Mouse (Mus musculus): ENCODE results near the gene Mafk. TPM values are rescaled to one million over a fixed set of nuclear protein-coding genes. Genes with fewer than 3 reads are reported as not detected.
"Not testable (repeated sequence)": the region's sequence is repeated elsewhere in the genome, so short reads cannot be mapped to it uniquely, and the experiment has no call there.

Mafk gene
- 10 to 100 TPM; 36.9 to 37.7 TPM for total RNA-seq (2021)

DNA sequence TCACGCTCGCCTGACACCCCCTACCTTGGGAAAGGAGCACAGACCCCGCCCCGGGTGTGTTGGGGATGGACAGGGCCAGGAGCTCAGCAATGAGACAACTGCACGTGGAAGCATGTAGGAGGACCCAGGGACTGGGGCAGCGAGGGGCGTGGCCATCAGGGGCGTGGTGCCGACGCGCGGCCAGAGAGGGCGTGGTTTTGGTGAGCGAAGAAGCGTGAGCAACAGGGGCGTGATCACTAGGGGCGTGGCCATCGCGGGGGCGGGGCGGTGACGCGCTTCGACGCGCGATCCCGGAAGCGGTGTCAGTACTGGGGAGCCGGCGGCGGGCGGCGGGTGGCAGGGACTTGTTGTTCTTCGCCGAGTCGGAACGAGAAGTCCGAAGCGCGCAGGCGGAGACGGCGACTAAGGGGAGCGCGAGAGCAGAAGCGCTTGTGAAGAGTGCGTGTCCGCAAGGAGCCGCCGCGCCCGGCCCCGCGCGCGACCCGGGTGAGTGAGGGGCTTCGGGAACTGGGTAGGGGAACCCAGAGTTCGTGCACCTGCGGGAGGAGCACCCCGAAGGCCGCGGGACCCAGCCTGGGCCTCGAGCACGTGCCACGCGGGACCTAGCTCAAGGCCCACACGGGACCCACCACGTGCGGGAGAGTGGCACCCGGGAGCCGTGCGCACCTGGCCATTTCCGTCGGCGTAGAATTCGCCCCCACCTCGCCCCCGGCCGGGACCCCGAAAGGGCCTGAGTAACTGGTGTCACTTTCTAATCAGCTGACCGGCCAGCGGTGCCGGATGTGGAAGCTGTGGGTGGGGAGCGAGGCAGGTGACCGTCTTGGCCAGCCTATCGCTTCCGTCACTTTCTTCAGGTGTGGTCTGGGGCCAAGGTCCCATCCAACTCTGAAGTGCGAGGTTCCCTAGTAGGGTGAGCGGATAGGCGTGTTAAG, at the start of gene Mafk:
Gene Mafk (plus strand): TSS at position 287 of the 932 bp plus-strand sequence.
- peak; percentile 99 for DNase-seq
- intact Hi-C loops (cut with DNase I), result loop anchor here (10.0 kb wide), 1 partner anchor 387 kb away; the partner anchor contains the start of gene C130050O18Rik

DNA sequence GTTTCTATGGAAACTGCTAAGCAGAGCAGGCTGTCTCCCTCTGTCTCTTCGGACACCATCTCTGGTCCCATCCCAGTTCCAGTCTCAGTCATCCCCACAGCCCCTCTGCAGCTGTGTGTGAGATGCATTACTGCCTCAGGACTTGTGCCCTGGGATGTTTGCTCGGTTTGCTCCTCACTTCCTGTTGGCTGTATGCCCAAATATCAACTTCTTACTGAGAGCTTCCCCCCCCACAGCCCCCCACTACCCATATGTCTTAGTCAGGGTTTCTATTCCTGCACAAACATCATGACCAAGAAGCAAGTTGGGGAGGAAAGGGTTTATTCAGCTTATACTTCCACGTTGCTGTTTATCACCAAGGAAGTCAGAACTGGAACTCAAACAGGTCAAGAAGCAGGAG, 48.7 kb upstream of the Mafk start:
- intact Hi-C loops (cut with DNase I); DNase-seq: not testable (repeated sequence)

DNA sequence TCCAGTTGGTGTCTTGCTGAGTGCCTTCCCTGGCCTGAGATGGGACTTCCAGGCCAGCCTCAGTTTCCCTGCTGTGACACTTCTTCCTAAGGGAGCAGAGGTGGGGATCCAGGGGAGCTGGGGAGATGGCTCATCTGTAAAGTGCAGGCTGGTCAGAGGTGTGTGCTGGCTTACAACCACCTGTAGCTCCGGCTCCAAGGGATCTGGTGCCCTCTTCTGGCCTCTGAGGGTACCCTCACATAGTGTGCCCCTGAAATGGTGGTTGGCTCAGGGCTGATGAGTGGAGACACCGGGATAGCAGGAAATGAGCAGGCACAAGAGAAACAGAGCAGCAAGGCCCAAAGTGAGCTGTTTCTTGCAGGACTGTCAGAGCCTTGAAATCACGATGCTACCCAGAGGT, 45.5 kb upstream of the Mafk start:
- intact Hi-C loops (cut with DNase I), result loop anchor here (1.0 kb wide), 1 partner anchor 28 kb away; no protein-coding TSS in a partner anchor
- peak; percentile 56 to 71 for DNase-seq

DNA sequence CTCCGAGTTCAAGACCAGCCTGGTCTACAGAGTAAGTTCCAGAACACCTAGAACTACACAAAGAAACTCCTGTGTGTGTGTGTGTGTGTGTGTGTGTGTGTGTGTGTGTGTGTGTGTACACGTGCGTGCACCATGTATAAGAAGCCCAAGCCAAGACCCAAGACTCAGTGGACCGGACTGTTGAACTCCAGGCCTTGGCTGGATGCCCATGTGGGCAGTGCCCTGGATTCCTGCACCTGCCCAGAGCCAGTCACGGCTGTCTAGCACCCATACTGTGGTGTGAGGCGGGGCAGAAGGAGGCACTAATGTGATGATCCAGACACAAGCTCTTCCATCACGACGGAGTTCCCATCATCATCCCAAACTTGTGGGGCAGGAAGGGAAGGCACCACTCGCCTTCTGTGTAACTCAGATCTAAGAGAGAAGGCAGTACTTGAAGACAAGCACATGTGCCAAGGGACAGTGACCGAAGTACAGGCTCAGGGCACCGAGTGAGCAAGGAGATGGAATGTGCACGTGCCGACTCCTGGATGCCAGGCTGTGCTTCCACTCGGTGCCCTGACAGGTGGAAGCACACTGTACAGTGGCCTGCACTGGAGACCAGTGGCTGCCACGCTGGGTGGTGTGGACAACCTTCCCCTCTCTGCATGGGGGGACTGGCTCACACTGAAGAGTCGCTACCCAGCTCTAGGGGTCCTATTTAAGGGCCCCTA, 41.7 kb upstream of the Mafk start:
- intact Hi-C loops (cut with DNase I), result loop anchor here (1.0 kb wide), 2 partner anchors 32 to 213 kb away; no protein-coding TSS in a partner anchor
- DNase-seq, result no peak

DNA sequence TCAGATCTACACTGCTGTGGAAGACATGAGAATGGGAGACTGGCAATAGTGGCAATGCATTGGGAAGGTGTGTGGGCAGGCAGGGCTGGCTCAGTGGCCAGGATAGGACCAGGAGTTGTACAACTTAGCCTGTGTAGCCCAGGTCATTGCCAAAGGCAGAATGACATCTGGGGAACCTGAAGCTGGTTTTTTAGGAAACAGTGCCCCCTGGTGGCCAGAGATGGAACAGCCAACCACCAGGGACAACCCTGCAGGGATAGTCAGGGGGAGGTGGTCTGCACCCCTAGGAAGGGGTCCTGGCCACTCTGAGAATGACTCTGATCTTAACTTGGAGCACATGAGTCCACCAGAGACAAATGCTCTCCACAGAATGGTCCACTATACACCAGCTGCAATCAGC, 40.8 kb upstream of the Mafk start:
- intact Hi-C loops (cut with DNase I), result loop anchor here (1.0 kb wide), 2 partner anchors 33 to 214 kb away; no protein-coding TSS in a partner anchor
- DNase-seq, result peak; percentile 76 to 85

- DNase-seq, result peak; percentile 47 to 62
- intact Hi-C loops (cut with DNase I), result no loop called here
Measured at GRCm38 (mm10) chr5:139754753-139755152, 36.6 kb upstream of the Mafk start.

GRCm38 (mm10) chr5:139756135-139756534, 35.2 kb upstream of the Mafk start:
- intact Hi-C loops (cut with DNase I), result no loop called here
- no peak for DNase-seq

GRCm38 (mm10) chr5:139756586-139756985, 34.7 kb upstream of the Mafk start:
- intact Hi-C loops (cut with DNase I), result no loop called here
- no peak for DNase-seq

DNA sequence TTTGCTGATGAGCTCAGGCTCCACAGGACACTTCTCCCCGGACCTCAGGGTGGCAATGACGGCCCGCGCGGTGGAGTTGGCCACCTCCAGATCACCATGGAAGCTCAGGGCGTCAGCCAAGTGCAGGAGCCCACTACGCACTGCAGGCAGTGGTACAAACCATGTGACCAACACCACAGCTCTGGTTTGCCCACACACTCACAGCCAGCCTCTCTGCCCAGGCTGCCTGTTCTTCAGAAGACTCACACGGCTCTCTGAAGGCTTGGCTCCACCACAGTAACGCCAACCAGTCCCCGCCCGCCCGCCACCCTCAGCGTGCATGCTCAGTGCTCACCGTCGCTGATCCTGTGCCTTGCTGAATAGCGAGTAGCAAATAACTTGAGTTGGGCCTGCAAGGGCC, 33.2 kb upstream of the Mafk start:
- intact Hi-C loops (cut with DNase I), result no loop called here
- DNase-seq, result no peak

- DNase-seq, result no peak
- intact Hi-C loops (cut with DNase I), result no loop called here
Measured at GRCm38 (mm10) chr5:139764296-139764695, 27.0 kb upstream of the Mafk start.

GRCm38 (mm10) chr5:139768216-139768615, 23.1 kb upstream of the Mafk start:
- intact Hi-C loops (cut with DNase I), result no loop called here
- no peak for DNase-seq

GRCm38 (mm10) chr5:139775216-139775926, 15.9 kb upstream of the Mafk start, which contains the start of gene Ints1:
Gene Ints1, minus strand, starts transcription at chr5:139775674.
- intact Hi-C loops (cut with DNase I), result loop anchor here (2.0 kb wide), 1 partner anchor 51 kb away; the partner anchor contains the start of genes Gm26938 and Psmg3
- peak; percentile 93 to 96 for DNase-seq

DNA sequence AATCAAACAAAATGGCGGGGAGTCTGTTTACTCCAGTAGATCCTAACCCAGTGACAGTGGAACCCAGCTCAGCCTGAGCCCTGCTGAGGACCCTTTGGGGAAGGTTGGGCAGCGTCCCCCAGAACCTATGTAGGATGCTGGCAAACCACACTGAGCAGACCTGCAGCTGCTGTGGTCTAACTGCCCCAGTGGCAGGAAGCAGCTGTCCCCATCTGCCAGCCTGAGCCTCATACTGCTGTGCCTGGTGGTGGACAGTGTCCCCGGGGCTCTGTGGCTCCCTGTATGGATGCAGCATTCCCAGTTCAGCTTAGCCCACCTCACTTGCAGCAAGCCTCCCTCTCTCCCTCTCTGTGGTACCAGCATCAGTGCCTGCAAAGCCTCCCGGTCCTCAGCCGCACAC, 14.3 kb upstream of the Mafk start:
- no peak for DNase-seq
- intact Hi-C loops (cut with DNase I), result loop anchor here (2.0 kb wide), 1 partner anchor 40 kb away; no protein-coding TSS in a partner anchor

DNA sequence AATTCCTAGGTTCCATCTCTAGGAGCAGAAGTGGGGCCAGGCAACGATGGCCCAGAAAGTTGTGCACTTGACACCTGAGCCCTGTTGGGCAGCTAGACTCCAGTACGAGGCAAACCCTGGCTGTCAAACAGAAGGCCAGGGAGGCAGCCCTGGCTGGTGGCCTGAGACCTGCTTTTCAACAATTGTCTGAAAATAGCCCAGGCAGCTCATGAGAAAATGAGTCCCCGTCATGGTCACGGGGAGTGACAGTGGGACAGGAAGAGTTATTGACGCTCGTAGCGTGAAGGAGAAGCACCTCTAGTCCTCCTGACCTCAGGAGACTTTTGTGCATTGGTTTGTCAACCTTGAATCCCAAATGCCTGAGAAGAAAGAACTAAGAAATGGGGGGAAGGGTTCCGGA, 9.9 kb upstream of the Mafk start:
- intact Hi-C loops (cut with DNase I), result no loop called here
- peak in 1 of 2 experiments; percentile 40 for DNase-seq

DNA sequence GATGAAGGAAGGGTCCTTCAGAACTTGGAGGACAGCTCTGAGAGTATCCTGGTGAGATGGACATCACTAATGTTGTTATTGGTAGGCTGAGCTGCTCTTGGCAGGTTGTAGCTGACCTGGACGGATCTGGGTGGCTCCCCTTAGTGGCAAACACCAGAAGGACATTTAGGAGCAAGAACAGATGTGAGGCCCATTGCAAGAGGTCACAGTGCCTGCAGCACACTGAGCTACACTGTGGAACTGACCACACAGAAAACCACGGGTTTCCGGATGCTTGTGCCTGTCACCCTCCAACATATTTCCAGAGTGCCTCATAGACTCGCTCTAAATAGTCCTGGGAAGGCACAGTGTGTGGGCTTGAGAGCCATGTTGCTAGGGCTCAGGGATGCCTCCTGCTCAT, 1.8 kb upstream of the Mafk start:
- no peak for DNase-seq
- intact Hi-C loops (cut with DNase I), result no loop called here

DNA sequence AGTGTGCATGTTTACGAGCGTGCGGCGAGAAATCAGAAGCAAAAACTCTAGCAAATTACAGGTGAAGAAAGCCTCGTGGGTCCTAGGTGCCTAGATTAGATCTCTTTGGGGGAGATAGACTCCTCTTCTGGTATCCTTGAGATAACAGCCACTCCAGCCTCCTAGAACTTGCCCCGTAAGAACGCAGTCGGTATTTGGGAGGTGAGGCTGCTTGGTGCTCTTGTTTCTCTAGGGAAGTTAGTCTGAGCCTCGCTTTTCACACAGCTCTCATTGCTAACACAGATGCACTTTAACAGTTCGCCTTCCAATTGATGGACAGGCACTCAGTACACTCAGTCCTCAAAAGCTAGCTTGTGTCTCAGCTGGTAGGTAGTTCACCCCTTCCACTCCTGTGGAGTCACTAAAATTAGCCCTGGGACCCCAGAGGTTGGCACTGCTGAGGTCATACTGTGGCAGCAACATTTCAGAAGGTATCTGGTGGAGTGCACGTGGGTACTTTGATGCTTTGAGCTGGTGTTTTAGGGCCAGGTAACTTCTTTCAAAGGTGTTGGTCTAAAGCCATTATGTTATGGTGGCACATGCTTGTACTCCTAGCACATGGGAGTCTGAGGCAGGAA, 954 bp downstream of the Mafk start:
- DNase-seq, result peak in 1 of 2 experiments; percentile 35
- intact Hi-C loops (cut with DNase I), result loop anchor here (10.0 kb wide), 1 partner anchor 387 kb away; the partner anchor contains the start of gene C130050O18Rik

DNA sequence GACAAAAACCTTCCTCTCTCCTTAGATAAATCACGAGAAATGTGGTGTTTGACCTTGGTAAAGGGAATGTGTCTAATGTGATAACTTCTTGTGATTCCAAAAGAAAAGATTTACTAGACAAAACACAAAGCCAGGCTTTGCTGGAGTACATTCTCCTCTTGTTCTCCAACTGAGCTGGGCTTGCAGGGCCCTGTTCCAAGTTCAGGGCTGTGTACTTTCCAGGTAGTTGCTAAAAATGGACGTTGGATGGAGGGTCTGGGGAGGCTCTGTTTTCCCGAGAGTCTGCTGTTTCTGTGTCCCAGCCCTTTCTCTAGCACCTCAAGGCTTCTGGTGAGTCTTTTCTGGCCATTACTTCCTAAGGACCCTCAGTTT, 1.6 kb downstream of the Mafk start:
- peak in 1 of 2 experiments; percentile 46 for DNase-seq
- intact Hi-C loops (cut with DNase I), result loop anchor here (10.0 kb wide), 1 partner anchor 388 kb away; the partner anchor contains the start of gene C130050O18Rik

DNA sequence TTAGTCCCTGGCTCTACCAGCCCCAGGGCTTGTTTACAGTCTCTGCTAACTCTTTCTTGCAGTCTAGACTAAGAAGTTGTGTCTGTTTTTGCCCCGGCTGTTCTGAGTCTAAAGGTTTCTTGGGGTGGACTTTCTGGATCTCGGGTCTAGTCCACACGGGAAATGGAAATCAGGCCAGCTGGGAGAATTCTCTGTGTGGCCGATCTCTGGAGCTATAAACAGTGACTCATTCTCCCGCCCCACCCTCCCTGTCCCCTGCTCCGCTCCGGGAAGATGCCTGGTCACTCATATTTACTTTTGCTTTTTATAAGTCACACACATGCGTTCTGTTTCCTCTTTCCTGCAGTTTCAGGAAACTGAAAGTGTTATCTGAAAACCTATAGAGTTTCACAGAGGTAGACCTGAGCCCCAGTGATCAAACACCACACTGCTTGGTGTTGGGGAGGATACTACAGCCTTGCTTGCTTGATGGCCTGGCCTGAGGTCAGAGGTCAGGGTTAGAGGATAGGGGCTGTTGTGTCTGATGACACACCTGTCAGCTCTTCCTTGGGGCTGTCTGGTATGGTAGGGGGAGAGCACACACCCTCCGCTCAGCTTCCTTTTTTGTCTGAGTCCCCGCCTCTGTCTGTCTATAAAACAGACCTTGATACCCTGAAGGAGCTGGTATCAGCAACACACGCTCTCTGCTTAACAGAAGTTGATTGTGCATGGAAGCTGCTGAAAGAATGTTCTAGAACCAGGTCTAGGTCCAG, 2.2 kb downstream of the Mafk start:
- peak; percentile 58 to 71 for DNase-seq

DNA sequence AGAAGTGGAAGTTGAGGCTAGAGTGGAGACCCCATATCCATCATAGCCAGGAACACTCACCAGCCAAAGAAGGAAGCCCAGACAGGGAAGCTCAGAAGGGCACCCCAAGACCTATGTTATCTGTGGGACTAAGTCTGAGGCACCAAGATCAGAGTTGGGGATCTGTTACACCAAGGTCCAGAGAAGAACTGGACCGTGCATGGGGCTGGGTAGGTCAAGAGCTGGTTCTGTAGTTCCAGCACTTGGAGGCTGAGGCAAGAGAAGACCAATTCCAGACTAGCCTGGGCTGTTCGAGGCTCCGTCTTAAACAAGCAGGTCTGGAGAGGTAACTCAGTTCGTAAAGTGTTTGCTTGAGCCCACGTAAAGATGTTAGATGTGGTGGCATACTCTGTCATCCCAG, 2.8 kb downstream of the Mafk start:
- peak in 1 of 2 experiments; percentile 33 for DNase-seq
- intact Hi-C loops (cut with DNase I), result loop anchor here (10.0 kb wide), 1 partner anchor 389 kb away; the partner anchor contains the start of gene C130050O18Rik

More for the DNA sequence above, 2.2 kb downstream of the Mafk start:
- intact Hi-C loops (cut with DNase I), result loop anchor here (10.0 kb wide), 1 partner anchor 389 kb away; the partner anchor contains the start of gene C130050O18Rik

Measured in heart, postnatal 36 days (tissue).